Mouse (Mus musculus) stomach, postnatal 0 days (tissue): ENCODE data around the gene Gstm2. TPM values are rescaled to one million over a fixed set of nuclear protein-coding genes. Genes with fewer than 3 reads are reported as not detected.

Experiments
- ATAC-seq: fragments of 200-750 bp; cut with Nextera tagmentation; 2 replicates; pipeline ENCODE4 v1.8.0; 2017; ENCODE audit not compliant: low FRiP score, low TSS enrichment
- DNase-seq: peaks from one replicate; pipeline ENCODE4 v3.0.0-alpha.2; 2016; ENCODE audit warnings: low spot score
- H3K27ac ChIP-seq: fragments of 300-500 bp; sonication (generic); replicated peaks from 2 replicates; pipeline ENCODE4 v1.5.1; 2014; ENCODE audit warnings: mild to moderate bottlenecking, control low read depth
- H3K27me3 ChIP-seq: fragments of 300-500 bp; sonication (generic); 2 replicates; pipeline ENCODE4 v1.6.1; 2014; ENCODE audit warnings: low read length; ENCODE audit not compliant: control insufficient read depth, insufficient read depth
- H3K36me3 ChIP-seq: fragments of 300-500 bp; sonication (generic); 2 replicates; pipeline ENCODE4 v1.6.1; 2014; ENCODE audit warnings: low read length, mixed read lengths; ENCODE audit not compliant: control insufficient read depth, insufficient read depth
- H3K4me1 ChIP-seq: fragments of 300-500 bp; sonication (generic); replicated peaks from 2 replicates; pipeline ENCODE4 v1.6.1; 2014; ENCODE audit warnings: antibody characterized with exemption; ENCODE audit not compliant: control insufficient read depth, insufficient read depth
- H3K4me2 ChIP-seq: fragments of 300-500 bp; sonication (generic); replicated peaks from 2 replicates; pipeline ENCODE4 v1.6.1; 2014; ENCODE audit warnings: low read depth, mild to moderate bottlenecking, control low read depth, moderate library complexity
- H3K4me3 ChIP-seq: fragments of 300-500 bp; sonication (generic); 2 replicates; pipeline ENCODE4 v1.5.1; 2014; ENCODE audit warnings: low read depth, low read length, control low read depth
- H3K9ac ChIP-seq: fragments of 300-500 bp; sonication (generic); 2 replicates; pipeline ENCODE4 v1.6.1; 2014; ENCODE audit warnings: mild to moderate bottlenecking, low read length, control low read depth, mixed read lengths
- H3K9me3 ChIP-seq: fragments of 300-500 bp; sonication (generic); 2 replicates; pipeline ENCODE4 v1.6.1; 2016; ENCODE audit warnings: low read length; ENCODE audit not compliant: control insufficient read depth
- CTCF ChIP-seq: IDR thresholded peaks from 2 replicates; pipeline ENCODE4 v1.5.1; 2016; ENCODE audit warnings: antibody characterized with exemption, low read depth, mild to moderate bottlenecking, moderate library complexity
- EP300 ChIP-seq: optimal IDR thresholded peaks from 2 replicates; pipeline ENCODE3; 2016; ENCODE audit warnings: antibody characterized with exemption
- WGBS: fragments of 180-500 bp; shearing (Covaris S2); extraction: QIAGEN DNeasy Blood & Tissue Kit; methylation state at CpG from one replicate; pipeline ENCODE4 v1.1.7; 2014; 5-methylcytosine and 5-hydroxymethylcytosine counted together
- polyA plus RNA-seq: library from polyadenylated mRNA; unstranded; fragments of >200 nt; fragmentation: Nextera tagmentation; extraction: Ambion mirVana; gene quantifications from 2 replicates; pipeline ENCODE4 v1.2.1, GENCODE M21; 2015

Gene Gstm2
- polyA plus RNA-seq, 1 experiment from 2014 or later = 195 TPM

- ATAC-seq = peak; percentile 65
Measured at GRCm38 (mm10) chr3:107932128-107932527, 54.1 kb downstream of the Gstm2 start.

More at GRCm38 (mm10) chr3:107932128-107932527, 54.1 kb downstream of the Gstm2 start:
- WGBS = 43% methylated on average over 6 of the region's 6 CpGs
- Histone ChIP-seq H3K4me2 (no peak overlapping the region), H3K4me1 (no peaks in the 10 kb centered on the region), H3K27me3 (no peaks in the 10 kb centered on the region), H3K36me3 (no peaks in the 10 kb centered on the region), H3K9ac (no peak overlapping the region), H3K9me3 (no peaks in the 10 kb centered on the region), H3K4me3 (no peak overlapping the region), H3K27ac (0 out of 2 replicates have a peak overlapping the region, but pooled peaks have one; percentile 6)
- DNase-seq = peak; percentile 57
- TF ChIP-seq EP300 = no peak
- TF ChIP-seq CTCF = no peak

Other genes with a start within 250 kb of the Gstm2 start
- gene Csf1, start 226.0 kb downstream of the Gstm2 start, polyA plus RNA-seq = 13.1 and 14.7 TPM in 2 replicates
- gene Eps8l3, start 109.2 kb downstream of the Gstm2 start, polyA plus RNA-seq = 29.2 and 29.8 TPM in 2 replicates
- 249 and 273 TPM in 2 replicates for gene Gstm5, start 90.6 kb downstream of the Gstm2 start, polyA plus RNA-seq
- 12.4 and 15.9 TPM in 2 replicates for gene Gstm7, start 54.6 kb downstream of the Gstm2 start, polyA plus RNA-seq
- 13.7 and 15.8 TPM in 2 replicates for gene Gstm6, start 42.7 kb downstream of the Gstm2 start, polyA plus RNA-seq
- gene Gstm3, start 17.2 kb downstream of the Gstm2 start, polyA plus RNA-seq = 53.8 and 54.0 TPM in 2 replicates
- 892 and 954 TPM in 2 replicates for gene Gstm1, start 31.5 kb upstream of the Gstm2 start, polyA plus RNA-seq
- gene Gstm4, start 58.4 kb upstream of the Gstm2 start, polyA plus RNA-seq = 19.4 and 19.6 TPM in 2 replicates
- gene Ampd2, start 100.2 kb upstream of the Gstm2 start, polyA plus RNA-seq = 20.2 and 20.7 TPM in 2 replicates
- 0.59 and 0.71 TPM in 2 replicates for gene Gnat2, start 106.3 kb upstream of the Gstm2 start, polyA plus RNA-seq
- gene Gnai3, start 159.7 kb upstream of the Gstm2 start, polyA plus RNA-seq = 107 and 112 TPM in 2 replicates
- gene Gpr61, start 168.4 kb upstream of the Gstm2 start, polyA plus RNA-seq = 0.11 TPM in 2 replicates
- 3.0 and 3.5 TPM in 2 replicates for gene Amigo1, start 199.9 kb upstream of the Gstm2 start, polyA plus RNA-seq
- 5.5 TPM in 2 replicates for gene Cyb561d1, start 214.8 kb upstream of the Gstm2 start, polyA plus RNA-seq
- gene Atxn7l2, start 224.5 kb upstream of the Gstm2 start, polyA plus RNA-seq = 4.3 and 4.8 TPM in 2 replicates
- gene Sypl2, start 240.2 kb upstream of the Gstm2 start, polyA plus RNA-seq = 0.04 and 0.05 TPM in 2 replicates